Mouse (Mus musculus): ENCODE data around the gene Colec11. TPM values are rescaled to one million over a fixed set of nuclear protein-coding genes. Genes with fewer than 3 reads are reported as not detected.

Gene Colec11
- polyA plus RNA-seq, 1 experiment from 2014 or later, result not detected

DNA sequence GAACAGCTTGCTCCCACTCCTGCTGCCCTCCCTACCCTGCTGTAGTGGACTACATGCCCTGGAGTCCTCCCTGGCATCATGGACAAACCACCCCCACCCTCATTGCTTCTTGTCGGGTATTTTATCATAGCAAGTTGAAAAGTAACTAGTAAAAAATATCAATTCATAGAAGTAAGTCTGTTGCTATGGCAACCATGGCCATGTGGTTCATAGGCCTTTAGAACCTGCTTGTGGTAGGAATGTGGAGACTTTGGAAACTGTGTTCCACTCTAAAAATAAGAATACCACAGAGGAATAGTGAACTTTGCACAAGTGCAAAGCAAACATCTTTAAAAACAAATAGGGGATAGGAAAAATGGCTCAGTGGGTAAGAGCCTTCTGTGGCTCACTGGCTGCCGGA, 50.9 kb downstream of the Colec11 start:
- H3K36me3 ChIP-seq, result no peaks in the 10 kb centered on the region
- no peak overlapping the region for H3K4me3 ChIP-seq
- ATAC-seq (ENCODE audit: insufficient number of reproducible peaks, insufficient read depth, low FRiP score, low TSS enrichment, low read depth), result no peak
- H3K9me3 ChIP-seq, result no peaks in the 10 kb centered on the region
- H3K27me3 ChIP-seq, result no peaks in the 10 kb centered on the region
- no peaks in the 10 kb centered on the region for H3K4me1 ChIP-seq
- no peak overlapping the region for H3K27ac ChIP-seq
- WGBS, result 85% methylated on average over 2 of the region's 2 CpGs
- no peak overlapping the region for H3K4me2 ChIP-seq
- no peak overlapping the region for H3K9ac ChIP-seq

DNA sequence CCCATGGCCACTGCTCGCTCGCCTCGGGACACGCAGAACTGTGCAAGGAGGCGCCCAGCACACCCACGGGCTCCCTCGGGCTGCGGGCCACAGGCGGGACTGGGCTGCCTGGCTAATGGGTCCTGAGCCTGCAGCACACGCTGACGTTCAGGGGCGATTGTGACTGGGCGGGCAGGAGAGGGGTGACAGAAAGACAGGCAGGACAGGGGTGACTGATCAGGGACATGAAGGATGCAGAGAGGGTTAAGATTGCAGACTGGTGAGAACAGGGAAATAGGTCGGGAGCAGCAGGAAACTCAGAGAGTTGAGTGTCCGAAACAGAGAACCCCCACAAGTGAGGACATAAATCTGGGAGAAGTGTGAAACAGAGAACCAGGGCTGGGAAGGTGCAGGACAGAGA, 70.9 kb downstream of the Colec11 start, which contains the start of gene Dcdc2c:
Dcdc2c (minus strand) TSS at position 101 of the 400 bp plus-strand sequence.
- Histone ChIP-seq H3K27me3 (no peaks in the 10 kb centered on the region), H3K27ac (no peak within 1 kb of the TSS), H3K9me3 (no peaks in the 10 kb centered on the region), H3K4me2 (no peak within 1 kb of the TSS), H3K9ac (no peak within 1 kb of the TSS), H3K36me3 (no peaks in the 10 kb centered on the region), H3K4me1 (peaks cover 9% of the 10 kb centered on the region), H3K4me3 (no peak within 1 kb of the TSS)
- no peak for ATAC-seq (ENCODE audit: insufficient number of reproducible peaks, insufficient read depth, low FRiP score, low TSS enrichment, low read depth)
- 67% methylated on average over 15 of the region's 15 CpGs for WGBS

DNA sequence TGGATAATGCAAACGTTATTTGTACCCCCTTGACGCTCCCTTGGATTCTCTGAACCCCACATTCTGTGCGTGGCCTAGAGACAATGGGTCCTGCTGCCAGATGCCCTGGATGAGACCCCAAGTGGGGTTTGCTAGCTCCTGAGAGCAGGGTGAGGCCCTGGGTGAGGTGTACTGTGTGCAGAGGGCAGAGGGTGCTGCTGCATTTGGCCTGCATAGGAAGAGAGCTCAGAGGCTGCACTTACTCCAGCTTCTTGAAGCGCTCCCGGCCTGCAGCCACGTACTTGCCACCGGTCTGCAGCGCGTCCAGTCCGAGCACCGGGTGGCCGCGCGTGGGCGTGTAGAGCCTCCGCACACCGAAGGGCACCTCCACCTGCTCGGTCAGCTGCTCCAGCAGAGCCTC, 71.4 kb downstream of the Colec11 start:
- no peaks in the 10 kb centered on the region for H3K36me3 ChIP-seq
- H3K4me2 ChIP-seq, result no peak overlapping the region
- H3K9ac ChIP-seq, result no peak overlapping the region
- no peaks in the 10 kb centered on the region for H3K9me3 ChIP-seq
- H3K27me3 ChIP-seq, result no peaks in the 10 kb centered on the region
- no peak overlapping the region for H3K4me3 ChIP-seq
- WGBS, result 80% methylated on average over 18 of the region's 18 CpGs
- ATAC-seq (ENCODE audit: insufficient number of reproducible peaks, insufficient read depth, low FRiP score, low TSS enrichment, low read depth), result no peak
- H3K4me1 ChIP-seq, result peaks cover 9% of the 10 kb centered on the region
- H3K27ac ChIP-seq, result no peak overlapping the region

DNA sequence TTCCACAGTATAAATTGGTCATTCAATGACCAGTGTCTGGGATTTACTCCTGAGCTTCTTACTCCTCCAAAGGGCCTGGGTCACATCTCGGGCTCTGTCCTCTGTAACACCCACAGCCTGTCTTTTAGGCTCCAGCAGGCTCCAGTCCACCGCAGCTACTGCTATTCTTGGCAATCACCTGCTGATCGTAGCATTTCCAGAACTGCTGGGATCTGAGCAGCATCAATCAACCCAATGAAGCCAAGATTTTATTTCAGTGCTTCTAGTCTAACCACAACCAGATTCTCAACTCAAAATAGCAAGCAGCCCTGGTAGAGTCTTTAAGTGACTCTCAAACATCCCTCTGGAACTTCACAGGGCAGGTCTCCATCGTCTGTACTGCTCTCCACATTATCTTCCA, 74.3 kb downstream of the Colec11 start:
- Histone ChIP-seq H3K4me2 (no peak overlapping the region), H3K27ac (no peak overlapping the region), H3K9ac (no peak overlapping the region), H3K27me3 (no peaks in the 10 kb centered on the region), H3K4me1 (peaks cover 9% of the 10 kb centered on the region), H3K36me3 (no peaks in the 10 kb centered on the region), H3K4me3 (no peak overlapping the region), H3K9me3 (no peaks in the 10 kb centered on the region)
- no peak for ATAC-seq (ENCODE audit: insufficient number of reproducible peaks, insufficient read depth, low FRiP score, low TSS enrichment, low read depth)
- WGBS, result 37% methylated on average over 4 of the region's 4 CpGs

Other genes starting within 250 kb of the Colec11 start
- gene Dcdc2c, start 71.0 kb downstream of the Colec11 start, polyA plus RNA-seq (2015; fragmentation: Nextera tagmentation; extraction: Ambion mirVana), result 0.18 TPM in 1 of 2 replicates, not detected in the other
- not detected in 2 replicates for gene Allc, start 40.9 kb downstream of the Colec11 start, polyA plus RNA-seq (2015; fragmentation: Nextera tagmentation; extraction: Ambion mirVana)
- gene Rps7, start 12.6 kb upstream of the Colec11 start, polyA plus RNA-seq (2015; fragmentation: Nextera tagmentation; extraction: Ambion mirVana), result 763 and 839 TPM in 2 replicates
- gene Rnaseh1, start 26.2 kb upstream of the Colec11 start, polyA plus RNA-seq (2015; fragmentation: Nextera tagmentation; extraction: Ambion mirVana), result 31.7 and 34.9 TPM in 2 replicates
- gene Adi1, start 51.9 kb upstream of the Colec11 start, polyA plus RNA-seq (2015; fragmentation: Nextera tagmentation; extraction: Ambion mirVana), result 69.5 and 72.0 TPM in 2 replicates
- 45.0 and 47.1 TPM in 2 replicates for gene Trappc12, start 127.1 kb upstream of the Colec11 start, polyA plus RNA-seq (2015; fragmentation: Nextera tagmentation; extraction: Ambion mirVana)
- gene Eipr1, start 128.4 kb upstream of the Colec11 start, polyA plus RNA-seq (2015; fragmentation: Nextera tagmentation; extraction: Ambion mirVana), result 31.3 and 35.0 TPM in 2 replicates

Measured in embryonic facial prominence, embryonic 13.5 days (tissue).